Mouse (Mus musculus) forebrain, embryonic 14.5 days (tissue): ENCODE measurements around the gene Maml3. TPM values are rescaled to one million over a fixed set of nuclear protein-coding genes. Genes with fewer than 3 reads are reported as not detected.

ENCODE experiments used
- ATAC-seq: fragments of 200-750 bp; cut with Nextera tagmentation; 2 replicates; pipeline ENCODE4 v1.8.0; 2017; ENCODE audit warnings: mild to moderate bottlenecking, moderate library complexity
- DNase-seq: peaks from one replicate; pipeline ENCODE4 v3.0.0-alpha.2; 2015; ENCODE audit warnings: low spot score
- H3K27ac ChIP-seq: fragments of 300-500 bp; sonication (generic); 2 replicates; pipeline ENCODE4 v1.5.1; 2014; ENCODE audit warnings: low read depth, mild to moderate bottlenecking, control low read depth, low read length, moderate library complexity
- H3K27me3 ChIP-seq: fragments of 300-500 bp; sonication (generic); replicated peaks from 2 replicates; pipeline ENCODE4 v1.6.1; 2014; ENCODE audit warnings: low read length, control low read depth, mixed read lengths; ENCODE audit not compliant: control insufficient read depth, insufficient read depth
- H3K36me3 ChIP-seq: fragments of 300-500 bp; sonication (generic); 2 replicates; pipeline ENCODE4 v1.6.1; 2014; ENCODE audit warnings: low read length, control low read depth; ENCODE audit not compliant: control insufficient read depth, insufficient read depth
- H3K4me1 ChIP-seq: fragments of 300-500 bp; sonication (generic); 2 replicates; pipeline ENCODE4 v1.6.1; 2014; ENCODE audit warnings: antibody characterized with exemption, low read length, control low read depth; ENCODE audit not compliant: control insufficient read depth, insufficient read depth
- H3K4me2 ChIP-seq: fragments of 300-500 bp; sonication (generic); 2 replicates; pipeline ENCODE4 v1.6.1; 2014; ENCODE audit warnings: mild to moderate bottlenecking, control low read depth, low read length
- H3K4me3 ChIP-seq: fragments of 300-500 bp; sonication (generic); 2 replicates; pipeline ENCODE4 v1.5.1; 2014; ENCODE audit warnings: low read depth, low read length, control low read depth
- H3K9ac ChIP-seq: fragments of 300-500 bp; sonication (generic); 2 replicates; pipeline ENCODE4 v1.6.1; 2014; ENCODE audit warnings: mild to moderate bottlenecking, low read length, control low read depth, moderate library complexity
- H3K9me3 ChIP-seq: fragments of 300-500 bp; sonication (generic); replicated peaks from 2 replicates; pipeline ENCODE4 v1.6.1; 2016; ENCODE audit warnings: low read length, control low read depth, mixed read lengths; ENCODE audit not compliant: control insufficient read depth
- WGBS: fragments of 180-500 bp; shearing (Covaris S2); extraction: QIAGEN DNeasy Blood & Tissue Kit; methylation state at CpG from one replicate; pipeline ENCODE4 v1.1.7; 2014; 5-methylcytosine and 5-hydroxymethylcytosine counted together
- polyA plus RNA-seq: library from polyadenylated mRNA; unstranded; fragments of >200 nt; fragmentation: Nextera tagmentation; extraction: Ambion mirVana; gene quantifications from 2 replicates; pipeline ENCODE4 v1.2.1, GENCODE M21; 2014

Maml3 gene
- 3.5 and 4.2 TPM in 2 replicates for polyA plus RNA-seq

DNA sequence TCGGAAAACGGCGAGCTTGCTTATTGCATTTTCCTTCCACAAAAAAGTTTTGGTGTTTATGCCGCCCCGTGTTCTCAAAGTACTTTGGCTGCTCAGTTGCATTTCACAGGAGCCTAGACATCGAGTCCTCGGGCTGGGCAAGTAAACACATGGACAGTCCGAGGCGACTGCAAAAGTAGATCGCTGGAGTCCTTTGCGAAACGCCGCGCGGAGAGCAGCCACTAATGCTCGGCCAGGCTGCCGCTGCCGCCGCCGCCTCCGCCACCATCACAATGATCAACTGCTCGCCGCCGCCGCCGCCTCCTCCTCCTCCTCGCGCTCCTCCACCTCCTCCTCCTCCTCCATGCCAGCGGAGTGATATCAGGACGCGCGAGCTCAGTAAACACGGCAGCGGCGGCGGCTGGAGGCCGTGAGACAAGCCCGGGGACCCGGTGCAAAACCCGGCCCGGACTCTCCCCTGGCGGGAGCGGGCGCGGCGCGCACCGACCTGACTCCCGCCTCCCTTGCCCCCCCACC is at the start of gene Maml3:
Gene Maml3, minus strand, starts transcription at position 441 of the 516 bp plus-strand sequence.
- H3K27ac ChIP-seq, result peak within 1 kb of the TSS; percentile 99
- H3K9ac ChIP-seq, result peak within 1 kb of the TSS; percentile 95
- no peaks in the 10 kb centered on the region for H3K9me3 ChIP-seq
- H3K4me3 ChIP-seq, result peak within 1 kb of the TSS; percentile 73
- peak; percentile 46 for ATAC-seq
- DNase-seq, result peak; percentile 96
- whole genome bisulfite sequencing, result under 1% methylated on average over 33 of the region's 49 CpGs
- H3K4me1 ChIP-seq, result peaks cover 8% of the 10 kb centered on the region; the same call in 1 of the 2 replicates
- H3K36me3 ChIP-seq, result no peaks in the 10 kb centered on the region
- H3K4me2 ChIP-seq, result peak within 1 kb of the TSS; percentile 91
- no peaks in the 10 kb centered on the region for H3K27me3 ChIP-seq

- ATAC-seq, result no peak
Observed at GRCm38 (mm10) chr3:52151155-52151554, 46.3 kb upstream of the Maml3 start.

GRCm38 (mm10) chr3:52148301-52148700 is 43.4 kb upstream of the Maml3 start:
- no peak overlapping the region for H3K27ac ChIP-seq
- no peaks in the 10 kb centered on the region for H3K4me1 ChIP-seq
- H3K9me3 ChIP-seq, result no peaks in the 10 kb centered on the region
- 70% methylated on average over 4 of the region's 4 CpGs for WGBS
- DNase-seq (no peak), ATAC-seq (no peak)
- no peak overlapping the region for H3K4me3 ChIP-seq
- no peak overlapping the region for H3K9ac ChIP-seq
- H3K36me3 ChIP-seq, result no peaks in the 10 kb centered on the region
- H3K4me2 ChIP-seq, result no peak overlapping the region
- no peaks in the 10 kb centered on the region for H3K27me3 ChIP-seq

More at GRCm38 (mm10) chr3:52151155-52151554, 46.3 kb upstream of the Maml3 start:
- no peak overlapping the region for H3K4me2 ChIP-seq
- DNase-seq, result no peak
- no peaks in the 10 kb centered on the region for H3K27me3 ChIP-seq
- 0 out of 2 replicates have a peak, but pooled peaks cover 3% of the 10 kb centered on the region for H3K9me3 ChIP-seq
- no peak overlapping the region for H3K27ac ChIP-seq
- H3K9ac ChIP-seq, result no peak overlapping the region
- H3K4me3 ChIP-seq, result no peak overlapping the region
- H3K4me1 ChIP-seq, result no peaks in the 10 kb centered on the region
- 80% methylated on average over 3 of the region's 3 CpGs for whole genome bisulfite sequencing
- no peaks in the 10 kb centered on the region for H3K36me3 ChIP-seq

DNA sequence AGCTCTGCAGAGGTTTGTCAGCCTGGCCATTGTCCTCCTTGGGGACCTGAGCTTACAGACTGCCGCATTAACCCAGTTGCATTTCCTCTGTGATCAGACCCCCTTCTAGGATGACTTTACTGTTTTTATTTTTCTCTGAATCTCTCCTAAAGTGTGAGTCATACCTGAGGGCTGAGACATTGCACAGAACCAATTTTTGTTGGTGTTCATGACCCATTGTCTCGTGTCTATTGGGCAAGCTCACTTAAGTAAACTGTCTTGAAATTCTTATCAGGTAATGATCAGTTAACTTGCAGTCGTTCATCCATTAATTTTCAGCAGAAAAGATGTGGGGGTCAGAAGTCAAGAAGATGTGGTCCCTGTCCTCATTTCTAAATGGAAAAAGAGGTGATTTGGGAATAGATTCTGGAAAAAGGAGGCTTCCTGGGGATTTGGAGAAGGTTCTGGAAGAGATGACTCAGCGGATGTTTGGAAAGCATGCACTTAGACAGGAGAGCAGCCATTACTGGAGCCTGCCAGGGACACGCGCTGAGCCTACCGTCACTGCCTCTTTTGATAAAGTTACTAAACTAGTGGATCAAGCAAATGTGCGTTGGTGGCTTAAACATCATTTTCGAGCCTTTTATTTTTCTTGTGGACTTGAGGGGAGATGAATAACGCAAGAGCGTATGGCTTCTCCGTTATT is 40.0 kb upstream of the Maml3 start:
- Histone ChIP-seq H3K27ac (no peak overlapping the region), H3K9ac (no peak overlapping the region), H3K4me2 (no peak overlapping the region), H3K4me3 (no peak overlapping the region), H3K36me3 (no peaks in the 10 kb centered on the region), H3K9me3 (no peaks in the 10 kb centered on the region), H3K4me1 (no peaks in the 10 kb centered on the region), H3K27me3 (no peaks in the 10 kb centered on the region)
- DNase-seq, result no peak
- WGBS, result 90% methylated on average over 12 of the region's 12 CpGs
- ATAC-seq, result no peak

GRCm38 (mm10) chr3:52143017-52143416 is 38.1 kb upstream of the Maml3 start:
- no peak for ATAC-seq
- no peak overlapping the region for H3K9ac ChIP-seq
- H3K9me3 ChIP-seq, result no peaks in the 10 kb centered on the region
- no peaks in the 10 kb centered on the region for H3K27me3 ChIP-seq
- WGBS, result 88% methylated on average over 7 of the region's 7 CpGs
- no peak for DNase-seq
- H3K36me3 ChIP-seq, result no peaks in the 10 kb centered on the region
- H3K4me3 ChIP-seq, result no peak overlapping the region
- H3K4me2 ChIP-seq, result no peak overlapping the region
- no peaks in the 10 kb centered on the region for H3K4me1 ChIP-seq
- no peak overlapping the region for H3K27ac ChIP-seq

DNA sequence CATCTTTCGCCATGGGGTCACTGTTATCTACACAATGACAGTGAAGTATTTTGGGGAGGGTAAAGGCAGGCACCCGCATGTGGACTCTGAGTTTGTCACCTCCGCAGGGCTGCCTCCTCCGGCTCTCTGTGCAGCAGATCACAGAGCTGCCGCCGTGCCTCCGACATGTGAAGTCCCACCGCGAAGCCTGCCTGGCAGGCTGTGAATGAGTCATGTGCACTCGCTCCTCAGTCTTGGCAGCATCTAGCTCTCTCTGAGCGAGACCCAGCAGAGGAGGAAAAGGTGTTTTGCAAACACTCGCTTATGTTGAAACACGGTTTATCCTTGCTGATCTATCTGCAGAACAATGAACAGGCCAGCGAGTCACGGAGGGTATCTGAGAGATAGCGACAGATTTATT is 35.3 kb upstream of the Maml3 start:
- H3K9me3 ChIP-seq, result no peaks in the 10 kb centered on the region
- no peak overlapping the region for H3K4me3 ChIP-seq
- WGBS, result 55% methylated on average over 16 of the region's 16 CpGs
- DNase-seq (peak; percentile 75), ATAC-seq (peak; percentile 81; the same call in 1 of the 2 replicates)
- no peaks in the 10 kb centered on the region for H3K4me1 ChIP-seq
- no peaks in the 10 kb centered on the region for H3K27me3 ChIP-seq
- no peaks in the 10 kb centered on the region for H3K36me3 ChIP-seq
- no peak overlapping the region for H3K9ac ChIP-seq
- H3K27ac ChIP-seq, result no peak overlapping the region
- no peak overlapping the region for H3K4me2 ChIP-seq

DNA sequence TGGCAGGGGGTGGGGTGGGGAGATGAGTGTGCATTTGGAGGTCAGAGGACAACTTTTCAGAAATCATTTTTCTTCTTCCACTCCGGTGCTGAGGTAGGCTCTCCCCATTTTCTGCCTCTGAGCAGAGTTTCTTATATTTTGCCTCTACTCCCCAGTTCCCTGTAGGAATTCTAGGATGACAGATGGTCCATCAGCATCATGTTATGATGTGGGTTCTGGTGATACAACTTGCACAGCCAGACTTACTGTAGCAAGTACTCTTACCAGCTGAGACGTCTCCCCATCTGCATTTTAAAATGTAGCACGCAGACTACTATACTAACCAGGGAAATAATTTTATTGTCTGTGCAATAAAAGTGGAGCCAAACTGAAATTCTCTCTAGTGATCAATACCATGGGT is 20.5 kb upstream of the Maml3 start:
- DNase-seq (peak; percentile 36), ATAC-seq (no peak)
- H3K27me3 ChIP-seq, result no peaks in the 10 kb centered on the region
- H3K4me3 ChIP-seq, result no peak overlapping the region
- H3K9ac ChIP-seq, result no peak overlapping the region
- no peak overlapping the region for H3K4me2 ChIP-seq
- H3K9me3 ChIP-seq, result no peaks in the 10 kb centered on the region
- no peaks in the 10 kb centered on the region for H3K4me1 ChIP-seq
- 89% methylated on average over 3 of the region's 3 CpGs for WGBS
- no peak overlapping the region for H3K27ac ChIP-seq
- H3K36me3 ChIP-seq, result no peaks in the 10 kb centered on the region

DNA sequence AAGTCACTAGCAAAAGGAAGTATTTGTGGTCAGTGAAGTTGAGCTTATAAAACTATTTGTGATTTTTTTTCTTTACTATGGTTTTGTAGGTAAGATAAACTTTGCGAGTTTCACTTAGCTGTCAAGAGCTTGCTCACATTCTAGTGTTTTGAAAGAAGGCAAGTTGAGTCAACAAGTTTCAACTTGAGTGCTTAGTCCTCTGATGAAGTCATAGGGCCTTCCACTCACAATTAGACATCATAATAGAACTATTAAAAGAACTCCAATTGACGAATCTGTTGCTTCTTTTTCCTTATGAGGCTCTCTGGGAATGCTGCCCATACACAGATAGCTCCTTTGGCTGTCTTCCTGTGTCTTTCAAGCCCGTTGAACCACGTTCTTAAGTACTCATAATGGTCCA is 16.0 kb upstream of the Maml3 start:
- DNase-seq, result peak; percentile 21
- Histone ChIP-seq H3K4me3 (no peak overlapping the region), H3K4me2 (no peak overlapping the region), H3K27me3 (no peaks in the 10 kb centered on the region), H3K36me3 (no peaks in the 10 kb centered on the region), H3K9me3 (no peaks in the 10 kb centered on the region), H3K27ac (no peak overlapping the region), H3K9ac (no peak overlapping the region), H3K4me1 (no peaks in the 10 kb centered on the region)
- no peak for ATAC-seq
- 49% methylated on average over 4 of the region's 4 CpGs for WGBS

- Histone ChIP-seq H3K4me2 (no peak overlapping the region), H3K9me3 (no peaks in the 10 kb centered on the region), H3K36me3 (no peaks in the 10 kb centered on the region), H3K27ac (no peak overlapping the region), H3K4me3 (no peak overlapping the region), H3K27me3 (no peaks in the 10 kb centered on the region), H3K9ac (no peak overlapping the region), H3K4me1 (no peaks in the 10 kb centered on the region)
- WGBS, result 85% methylated on average over 7 of the region's 7 CpGs
- no peak for ATAC-seq
- no peak for DNase-seq
Observed at GRCm38 (mm10) chr3:52119216-52119615, 14.3 kb upstream of the Maml3 start.
